Mouse (Mus musculus): ENCODE measurements around the gene Rgs8.

- TF ChIP-seq CTCF (IDR thresholded peaks at IDR 0.05) (no peak), EP300 (IDR thresholded peaks at IDR 0.05; ENCODE audit: insufficient read depth, low read depth, low read length) (no peak), POLR2A (IDR thresholded peaks at IDR 0.05; ENCODE audit: insufficient read depth, low read depth, low read length) (no peak)
Observed at GRCm38 (mm10) chr1:153740775-153741400, 88.1 kb downstream of the Rgs8 start.
